Mouse (Mus musculus) liver, adult 2 months (tissue): ENCODE results near the gene Greb1.

ENCODE experiments used
- CTCF ChIP-seq: fragments of 200-500 bp; IDR thresholded peaks from 2 replicates; pipeline ENCODE4 v1.5.1; 2011; ENCODE audit warnings: low read depth, low read length, control low read depth
- POLR2A ChIP-seq: fragments of 200-500 bp; IDR thresholded peaks from 2 replicates; pipeline ENCODE4 v1.6.1; 2011; ENCODE audit warnings: low read length, control low read depth; ENCODE audit not compliant: insufficient read depth; ENCODE audit errors: extremely low read depth

DNA sequence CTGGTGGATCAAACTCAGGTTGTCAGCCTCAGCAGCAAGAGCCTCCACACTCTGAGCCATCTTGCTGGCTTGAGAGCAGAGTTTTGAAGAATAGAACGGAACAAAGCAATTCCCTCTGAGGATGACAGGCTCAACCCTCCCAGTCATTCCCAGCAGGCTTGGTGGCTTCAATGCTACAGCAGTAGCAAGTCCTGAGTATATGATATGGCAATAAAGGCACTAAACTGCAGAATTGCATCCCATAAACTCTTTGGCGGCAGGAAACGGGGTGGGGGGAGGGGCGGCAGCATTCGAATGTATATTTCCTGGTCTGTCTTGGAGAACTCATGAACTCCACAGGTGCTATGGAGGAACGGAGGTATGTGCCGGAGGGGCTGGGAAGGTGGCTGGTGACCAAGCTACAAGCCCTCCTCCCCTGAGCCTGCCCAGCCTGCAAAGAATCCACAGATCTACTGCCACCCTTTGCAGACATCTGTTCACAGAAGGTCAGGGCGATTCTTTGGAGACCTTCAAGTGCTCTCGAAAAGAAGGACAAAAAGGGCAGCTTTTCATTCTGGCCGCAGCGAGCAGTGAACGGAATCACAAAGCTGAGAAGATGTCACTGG, 48.3 kb downstream of the Greb1 start:
- TF ChIP-seq CTCF, result no peak
- TF ChIP-seq POLR2A, result no peak
